Mouse (Mus musculus) heart, embryonic 11.5 days (tissue): ENCODE data around the gene Creb3l2. TPM values are rescaled to one million over a fixed set of nuclear protein-coding genes. Genes with fewer than 3 reads are reported as not detected.
A peak's percentile ranks its signal among the peaks of the same experiment; 100 is the strongest.

Source experiments
- ATAC-seq: fragments of 200-750 bp; cut with Nextera tagmentation; replicated peaks from 2 replicates; pipeline ENCODE4 v1.8.0; 2017; ENCODE audit warnings: moderate library complexity; ENCODE audit not compliant: insufficient number of reproducible peaks, low FRiP score, low TSS enrichment
- H3K27ac ChIP-seq: fragments of 300-500 bp; sonication (generic); 2 replicates; pipeline ENCODE4 v1.5.1; 2014; ENCODE audit warnings: mild to moderate bottlenecking, low read depth, low read length
- H3K27me3 ChIP-seq: fragments of 300-500 bp; sonication (generic); 2 replicates; pipeline ENCODE4 v1.6.1; 2014; ENCODE audit warnings: mild to moderate bottlenecking, low read length, mixed read lengths; ENCODE audit not compliant: control insufficient read depth, insufficient read depth
- H3K36me3 ChIP-seq: fragments of 300-500 bp; sonication (generic); 2 replicates; pipeline ENCODE4 v1.6.1; 2014; ENCODE audit warnings: mild to moderate bottlenecking, low read length, moderate library complexity, mixed read lengths; ENCODE audit not compliant: control insufficient read depth, insufficient read depth
- H3K4me1 ChIP-seq: fragments of 300-500 bp; sonication (generic); 2 replicates; pipeline ENCODE4 v1.6.1; 2014; ENCODE audit warnings: low read length; ENCODE audit not compliant: control insufficient read depth, insufficient read depth
- H3K4me2 ChIP-seq: fragments of 300-500 bp; sonication (generic); 2 replicates; pipeline ENCODE4 v1.6.1; 2014; ENCODE audit warnings: mild to moderate bottlenecking, moderate library complexity
- H3K4me3 ChIP-seq: fragments of 300-500 bp; sonication (generic); 2 replicates; pipeline ENCODE4 v1.5.1; 2014; ENCODE audit warnings: low read depth, low read length
- H3K9ac ChIP-seq: fragments of 300-500 bp; sonication (generic); 2 replicates; pipeline ENCODE4 v1.6.1; 2014; ENCODE audit warnings: mild to moderate bottlenecking, low read depth, low read length, moderate library complexity
- H3K9me3 ChIP-seq: fragments of 300-500 bp; sonication (generic); replicated peaks from 2 replicates; pipeline ENCODE4 v1.6.1; 2016; ENCODE audit warnings: low read length; ENCODE audit not compliant: control insufficient read depth
- WGBS: fragments of 180-500 bp; shearing (Covaris S2); extraction: QIAGEN DNeasy Blood & Tissue Kit; methylation state at CpG from one replicate; pipeline ENCODE4 v1.1.7; 2014; ENCODE audit not compliant: insufficient replicate concordance; 5-methylcytosine and 5-hydroxymethylcytosine counted together
- polyA plus RNA-seq: library from polyadenylated mRNA; unstranded; fragments of >200 nt; fragmentation: Nextera tagmentation; extraction: Ambion mirVana; gene quantifications from 2 replicates; pipeline ENCODE4 v1.2.1, GENCODE M21; 2014

The Creb3l2 gene
- polyA plus RNA-seq, 1 experiment from 2014 or later, result 42.9 TPM

- Histone ChIP-seq H3K9ac (no peak overlapping the region), H3K27ac (no peak overlapping the region; the same call in 1 of the 2 replicates), H3K36me3 (peaks cover 5% of the 10 kb centered on the region), H3K4me2 (no peak overlapping the region), H3K9me3 (no peaks in the 10 kb centered on the region), H3K27me3 (no peaks in the 10 kb centered on the region), H3K4me3 (no peak overlapping the region), H3K4me1 (peaks cover 48% of the 10 kb centered on the region)
- no peak for ATAC-seq
- WGBS, result 74% methylated on average over 7 of the region's 7 CpGs
Observed at GRCm38 (mm10) chr6:37371341-37371740, 70.6 kb downstream of the Creb3l2 start.

GRCm38 (mm10) chr6:37370566-37370965, 71.4 kb downstream of the Creb3l2 start:
- no peaks in the 10 kb centered on the region for H3K9me3 ChIP-seq
- H3K4me3 ChIP-seq, result no peak overlapping the region
- H3K27ac ChIP-seq, result peak overlapping the region; percentile 68
- ATAC-seq, result no peak
- H3K9ac ChIP-seq, result peak overlapping the region; percentile 30; the same call in 1 of the 2 replicates
- H3K4me1 ChIP-seq, result peaks cover 49% of the 10 kb centered on the region
- peaks cover 5% of the 10 kb centered on the region for H3K36me3 ChIP-seq
- no peaks in the 10 kb centered on the region for H3K27me3 ChIP-seq
- WGBS, result 52% methylated on average over 12 of the region's 12 CpGs
- H3K4me2 ChIP-seq, result no peak overlapping the region

GRCm38 (mm10) chr6:37369750-37370149, 72.2 kb downstream of the Creb3l2 start:
- ATAC-seq, result no peak
- Histone ChIP-seq H3K36me3 (peaks cover 6% of the 10 kb centered on the region), H3K4me1 (peaks cover 49% of the 10 kb centered on the region), H3K4me2 (peak overlapping the region; percentile 2; the same call in 1 of the 2 replicates), H3K4me3 (no peak overlapping the region), H3K9me3 (no peaks in the 10 kb centered on the region), H3K27ac (peak overlapping the region; percentile 68; the same call in 1 of the 2 replicates), H3K27me3 (no peaks in the 10 kb centered on the region), H3K9ac (no peak overlapping the region)
- 42% methylated on average over 6 of the region's 6 CpGs for WGBS

- 49% methylated on average over 13 of the region's 13 CpGs for WGBS
- Histone ChIP-seq H3K4me3 (no peak overlapping the region), H3K27ac (no peak overlapping the region), H3K27me3 (no peaks in the 10 kb centered on the region), H3K4me2 (no peak overlapping the region), H3K36me3 (peaks cover 14% of the 10 kb centered on the region), H3K9ac (no peak overlapping the region), H3K4me1 (peaks cover 49% of the 10 kb centered on the region), H3K9me3 (no peaks in the 10 kb centered on the region)
- ATAC-seq, result no peak
Observed at GRCm38 (mm10) chr6:37368281-37368680, 73.7 kb downstream of the Creb3l2 start.

GRCm38 (mm10) chr6:37366991-37367390, 75.0 kb downstream of the Creb3l2 start:
- peaks cover 12% of the 10 kb centered on the region for H3K36me3 ChIP-seq
- peaks cover 57% of the 10 kb centered on the region for H3K4me1 ChIP-seq
- no peak for ATAC-seq
- WGBS, result 87% methylated on average over 6 of the region's 6 CpGs
- H3K4me3 ChIP-seq, result no peak overlapping the region
- no peaks in the 10 kb centered on the region for H3K9me3 ChIP-seq
- no peaks in the 10 kb centered on the region for H3K27me3 ChIP-seq
- peak overlapping the region; percentile 59; the same call in 1 of the 2 replicates for H3K27ac ChIP-seq
- no peak overlapping the region for H3K9ac ChIP-seq
- H3K4me2 ChIP-seq, result no peak overlapping the region

- 66% methylated on average over 11 of the region's 11 CpGs for WGBS
- Histone ChIP-seq H3K27ac (peak overlapping the region; percentile 59; the same call in 1 of the 2 replicates), H3K9me3 (no peaks in the 10 kb centered on the region), H3K27me3 (no peaks in the 10 kb centered on the region), H3K9ac (no peak overlapping the region), H3K36me3 (peaks cover 17% of the 10 kb centered on the region), H3K4me3 (no peak overlapping the region), H3K4me2 (no peak overlapping the region), H3K4me1 (peaks cover 63% of the 10 kb centered on the region)
- no peak for ATAC-seq
Observed at GRCm38 (mm10) chr6:37365179-37365578, 76.8 kb downstream of the Creb3l2 start.

GRCm38 (mm10) chr6:37364361-37364760, 77.6 kb downstream of the Creb3l2 start:
- Histone ChIP-seq H3K27ac (no peak overlapping the region), H3K4me1 (peaks cover 60% of the 10 kb centered on the region), H3K4me2 (no peak overlapping the region), H3K27me3 (no peaks in the 10 kb centered on the region), H3K9me3 (no peaks in the 10 kb centered on the region), H3K9ac (no peak overlapping the region), H3K4me3 (no peak overlapping the region), H3K36me3 (peaks cover 17% of the 10 kb centered on the region)
- no peak for ATAC-seq
- WGBS, result 85% methylated on average over 8 of the region's 8 CpGs

GRCm38 (mm10) chr6:37360813-37361385, 81.0 kb downstream of the Creb3l2 start:
- H3K27ac ChIP-seq, result peak overlapping the region; percentile 7; the same call in 1 of the 2 replicates
- H3K4me3 ChIP-seq, result no peak overlapping the region
- no peak overlapping the region for H3K4me2 ChIP-seq
- no peak overlapping the region for H3K9ac ChIP-seq
- H3K27me3 ChIP-seq, result no peaks in the 10 kb centered on the region
- WGBS, result 52% methylated on average over 11 of the region's 11 CpGs
- peaks cover 39% of the 10 kb centered on the region for H3K4me1 ChIP-seq
- H3K36me3 ChIP-seq, result peaks cover 25% of the 10 kb centered on the region
- no peaks in the 10 kb centered on the region for H3K9me3 ChIP-seq
- ATAC-seq, result no peak
